Mouse (Mus musculus) retina, postnatal 1 day (tissue): Measurements from ENCODE around the gene Sult3a2.
"Not testable (repeated sequence)": the region's sequence is repeated elsewhere in the genome, so short reads cannot be mapped to it uniquely, and the experiment has no call there.

Experiments
- DNase-seq: peaks from one replicate; pipeline ENCODE4 v3.0.0-alpha.2; 2012

The Sult3a2 gene

DNA sequence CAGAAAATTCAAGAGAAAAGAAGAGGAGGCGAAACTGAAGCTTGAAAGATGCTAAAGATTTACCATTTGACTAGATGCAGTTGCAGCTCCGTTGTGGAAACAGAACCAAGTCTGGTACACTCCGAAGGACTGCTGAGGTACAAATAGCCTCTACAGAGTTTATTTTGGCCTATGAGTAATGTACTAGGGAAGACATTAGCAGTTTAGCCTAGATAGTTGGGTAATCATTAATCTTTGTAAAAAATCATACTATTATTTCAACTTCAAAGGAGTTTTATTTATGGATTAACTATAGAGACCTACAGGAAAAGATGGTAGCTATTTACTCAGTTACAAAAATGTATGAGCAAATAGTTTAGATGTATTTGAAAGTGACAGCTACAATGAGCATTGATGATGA is at the start of gene Sult3a2:
TSS of gene Sult3a2 (minus strand) at position 101 of the 400 bp plus-strand sequence.
- no peak for DNase-seq

DNA sequence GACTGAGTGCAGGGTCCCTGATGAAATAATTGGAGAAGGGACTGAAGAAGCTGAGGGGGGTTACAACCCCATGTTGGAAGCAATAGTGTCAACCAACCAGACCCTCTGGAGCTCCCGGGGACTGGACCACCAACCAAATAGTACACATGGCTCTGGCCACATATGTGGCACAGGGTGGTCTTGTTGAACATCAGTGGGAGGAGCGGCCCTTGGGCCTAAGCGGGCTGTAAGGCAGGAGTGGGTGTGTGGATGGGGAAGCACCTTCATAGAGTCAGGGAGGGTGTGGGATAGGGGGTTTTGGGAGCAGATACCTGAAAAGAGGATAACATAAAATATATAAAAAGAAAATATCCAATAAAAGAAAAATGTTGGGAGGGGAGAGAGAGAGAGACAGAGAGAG is 34.4 kb upstream of the Sult3a2 start:
- no peak for DNase-seq

DNA sequence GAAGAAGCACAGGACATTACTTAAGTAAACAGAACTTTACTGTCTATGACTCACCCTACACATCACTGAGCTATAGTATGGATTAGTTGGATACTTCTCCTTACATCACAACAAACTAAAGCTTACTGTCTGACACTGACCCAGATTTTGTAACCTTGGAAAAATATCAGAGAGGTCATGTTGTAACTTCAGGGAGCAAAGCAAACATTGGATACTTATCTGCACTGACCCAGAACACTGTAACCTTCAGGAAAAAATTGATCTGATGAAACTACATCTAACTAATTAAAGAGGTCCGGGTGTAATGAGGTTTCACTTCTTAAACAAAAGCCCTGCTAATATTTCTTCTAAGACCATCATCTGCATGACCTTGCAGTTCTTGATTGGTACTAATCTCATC is 30.4 kb upstream of the Sult3a2 start:
- DNase-seq = peak; percentile 12

DNA sequence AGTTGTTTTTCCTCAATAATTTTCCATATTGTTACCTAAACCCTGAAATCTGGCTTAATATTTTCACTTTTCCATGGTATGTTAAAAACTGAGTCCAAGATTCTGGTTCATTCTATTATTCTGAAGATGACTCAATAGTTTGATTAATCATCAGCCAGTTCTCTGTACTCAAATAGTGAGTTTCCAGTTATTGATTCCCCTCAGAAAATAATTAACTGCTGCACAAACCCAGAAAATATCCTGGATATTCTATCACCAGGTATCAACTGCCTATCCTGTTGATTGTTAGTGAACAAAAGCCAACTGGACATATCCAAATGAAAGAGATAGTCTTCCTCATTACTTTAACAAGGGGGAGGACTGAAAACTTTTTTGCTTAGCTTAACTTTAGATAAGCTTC is 27.8 kb upstream of the Sult3a2 start:
- DNase-seq = no peak

DNA sequence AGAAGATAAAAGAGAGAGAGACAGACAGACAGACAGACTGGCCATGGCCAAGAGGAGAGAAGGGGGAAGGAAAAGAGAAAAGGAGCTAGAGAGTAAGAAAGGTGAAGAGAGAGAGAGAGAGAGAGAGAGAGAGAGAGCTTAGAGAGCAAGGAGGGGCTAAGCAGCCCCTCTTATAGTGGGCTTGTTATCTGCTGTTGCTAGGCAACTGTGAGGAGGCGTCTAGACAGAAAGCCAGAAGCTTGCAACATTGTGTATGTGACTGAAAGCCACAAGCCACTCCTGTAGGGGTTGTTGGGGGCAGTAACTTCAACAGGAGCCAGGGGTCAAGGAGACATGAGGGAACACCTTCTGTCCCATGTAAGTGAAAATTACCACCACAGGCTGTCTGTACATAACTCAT is 25.3 kb upstream of the Sult3a2 start:
- peak; percentile 2 for DNase-seq

DNA sequence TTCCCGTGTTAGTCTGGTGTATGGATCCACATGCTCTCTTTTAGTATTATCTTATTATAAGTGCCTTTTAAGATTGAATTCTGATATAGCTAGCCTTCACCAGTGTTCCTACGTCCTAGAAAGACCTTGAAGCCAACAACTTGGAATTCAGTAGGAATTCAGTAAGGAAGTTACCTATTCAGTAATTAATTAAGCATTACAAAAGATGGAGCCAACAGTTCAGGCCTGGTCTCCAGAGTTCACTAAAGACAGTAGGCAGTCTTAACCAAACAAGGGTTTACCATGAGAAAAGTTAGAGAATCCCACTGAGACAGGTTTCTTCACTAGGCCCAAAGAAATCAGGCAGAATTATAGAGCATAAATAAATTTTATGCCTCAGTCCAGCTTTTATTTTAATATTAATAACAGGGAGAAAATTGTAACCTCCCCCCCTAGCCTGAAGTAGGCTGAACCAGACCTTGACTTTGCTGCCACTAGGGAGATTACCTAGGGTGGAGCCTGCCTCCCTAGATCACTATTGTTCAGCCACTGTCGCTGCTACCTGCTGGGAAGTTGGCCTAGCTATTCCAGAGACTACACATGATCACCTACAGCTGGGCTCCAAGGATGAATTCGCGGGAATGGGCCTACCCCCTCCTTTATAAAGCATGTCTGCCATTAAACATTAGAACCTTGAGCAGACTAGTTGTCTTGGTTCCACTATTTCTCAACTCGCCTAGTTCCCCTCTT is 10.9 kb upstream of the Sult3a2 start:
- not testable (repeated sequence) for DNase-seq

DNA sequence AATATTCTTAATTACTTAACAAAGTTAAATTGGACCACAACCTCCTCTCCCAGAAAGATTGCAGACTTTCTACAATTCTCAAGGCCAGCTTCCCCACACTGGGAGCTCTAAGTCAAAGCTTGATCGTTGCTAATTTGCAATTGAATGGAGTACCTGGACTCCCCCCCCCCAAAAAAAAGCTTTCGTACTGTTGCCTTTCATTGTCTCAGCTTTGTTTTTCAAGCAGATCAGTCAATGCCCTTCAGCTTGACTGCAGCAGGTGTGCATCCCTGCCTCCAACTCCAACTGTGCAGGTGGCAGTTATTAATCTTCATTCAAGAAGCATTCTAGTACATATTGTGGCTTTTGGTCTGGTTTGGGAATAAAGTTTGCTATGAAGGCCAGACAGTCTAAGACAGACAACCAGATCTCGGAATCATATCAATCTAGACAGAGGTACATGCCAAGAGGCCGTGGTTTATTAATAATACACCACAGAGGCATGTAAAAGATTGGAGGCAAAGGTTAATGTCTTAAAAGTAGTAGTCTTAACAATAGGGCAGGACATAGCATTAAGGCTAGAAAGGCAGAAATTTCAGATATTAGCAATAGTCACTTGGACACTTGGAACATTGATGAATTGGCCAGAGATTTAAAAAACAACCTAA is 9.9 kb upstream of the Sult3a2 start:
- DNase-seq = not testable (repeated sequence)

DNA sequence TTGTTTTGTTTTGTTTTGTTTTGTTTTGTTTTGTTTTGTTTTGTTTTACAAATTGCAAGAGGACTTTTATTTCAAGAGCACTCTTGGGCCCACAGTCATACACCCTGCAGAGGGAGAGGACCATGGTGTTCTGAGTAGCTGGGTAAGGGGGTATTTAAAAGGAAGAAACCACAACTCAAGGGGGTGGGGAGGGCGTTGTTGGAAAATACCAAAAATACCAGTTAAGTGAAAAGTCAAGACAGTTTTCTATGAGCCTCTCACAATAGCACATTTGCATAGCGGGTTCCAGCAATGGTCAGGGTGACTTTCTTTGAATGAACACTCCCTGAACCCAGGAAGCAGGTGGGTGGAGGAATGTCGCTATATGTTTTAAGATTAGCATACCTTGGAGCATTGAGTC is 5.7 kb upstream of the Sult3a2 start:
- DNase-seq = not testable (repeated sequence)

DNA sequence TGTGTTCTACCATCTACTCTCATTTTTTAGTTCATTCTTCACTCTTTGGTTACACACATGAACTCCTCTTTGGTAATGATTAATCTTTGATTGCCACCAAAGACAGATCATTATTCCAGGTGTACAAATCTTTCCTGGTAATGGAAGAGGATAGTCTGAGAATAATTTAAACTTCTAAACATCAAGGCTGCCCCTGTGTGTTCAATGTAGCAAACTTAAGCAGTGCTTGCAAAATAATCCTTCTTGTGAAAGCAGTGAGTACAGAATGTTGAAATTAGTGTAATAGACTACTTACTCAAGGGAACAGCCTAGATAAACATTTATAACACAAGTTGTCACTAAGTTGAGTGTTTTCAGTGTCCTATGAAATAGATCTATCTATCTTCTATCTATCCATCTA is 1.0 kb upstream of the Sult3a2 start:
- DNase-seq = no peak

DNA sequence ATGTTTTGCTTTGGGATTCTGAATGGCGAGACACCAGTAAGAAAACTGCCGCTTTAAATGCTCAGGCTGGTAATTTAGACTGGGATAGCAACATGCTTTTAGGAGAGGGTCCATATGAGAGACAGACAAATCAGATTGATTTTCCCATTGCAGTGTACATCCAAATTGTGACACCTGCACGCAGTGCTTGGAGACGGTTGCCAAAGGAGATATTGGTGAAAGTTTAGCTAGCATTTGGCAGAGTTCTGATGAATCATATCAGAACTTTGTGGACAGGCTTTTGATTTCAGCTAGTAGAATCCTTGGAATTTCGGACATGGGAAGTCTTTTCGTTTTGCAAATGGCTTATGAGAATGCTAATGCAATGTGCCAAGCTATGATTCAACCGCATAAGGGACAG is 51.3 kb downstream of the Sult3a2 start:
- DNase-seq = not testable (repeated sequence)

DNA sequence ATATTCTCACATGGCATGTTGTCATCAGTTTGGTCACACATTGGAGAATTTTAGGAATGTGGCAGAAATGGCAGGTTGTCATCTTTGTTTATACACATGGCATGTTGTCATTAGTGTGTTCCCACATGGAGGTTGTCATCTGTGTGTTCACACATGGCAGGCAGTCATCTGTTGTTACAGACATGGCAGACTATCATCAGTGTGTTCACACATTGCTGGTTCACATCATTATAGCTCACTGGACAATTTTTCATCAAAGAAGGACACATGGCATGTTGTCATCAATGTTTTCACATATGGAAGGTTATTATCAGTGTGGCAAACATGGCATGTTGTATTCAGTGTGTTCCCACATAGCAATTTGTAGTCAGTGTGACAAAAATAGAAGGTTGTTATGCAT is 53.3 kb downstream of the Sult3a2 start:
- no peak for DNase-seq

DNA sequence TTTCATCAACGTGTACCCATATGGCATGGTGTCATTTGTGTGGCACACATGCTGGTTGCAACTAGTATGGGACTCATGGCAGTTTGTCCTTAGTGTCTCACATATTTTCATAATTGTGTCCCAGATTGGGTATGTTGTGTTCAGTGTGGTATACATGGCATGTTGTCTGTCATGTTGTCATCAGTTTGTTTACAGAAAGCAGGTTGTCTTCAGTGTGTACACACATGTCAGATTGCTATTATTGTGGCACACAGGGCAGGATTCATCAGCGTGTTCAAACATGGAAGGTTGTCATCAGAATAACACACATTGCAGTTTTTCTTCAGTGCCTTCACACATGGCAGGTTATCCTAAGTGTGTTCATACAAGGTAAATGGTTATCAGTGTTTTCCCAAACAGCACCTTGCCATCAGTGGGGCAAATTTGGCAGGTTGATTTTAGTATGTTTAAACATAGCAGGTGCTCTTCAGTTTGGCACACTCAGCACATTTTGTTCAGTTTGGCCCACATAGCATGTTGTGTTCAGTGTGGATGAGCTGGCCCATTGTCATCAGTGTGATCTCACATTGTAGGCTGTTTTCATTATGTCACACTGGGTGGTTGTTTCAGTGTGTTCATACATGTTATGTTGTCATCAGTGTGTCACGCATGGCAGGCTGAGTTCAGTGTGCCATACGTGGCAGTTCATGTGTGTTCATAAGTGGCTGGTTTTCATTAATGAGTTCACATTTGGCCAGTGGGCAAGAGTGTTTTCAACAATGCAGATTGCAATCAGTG is 53.9 kb downstream of the Sult3a2 start:
- no peak for DNase-seq

DNA sequence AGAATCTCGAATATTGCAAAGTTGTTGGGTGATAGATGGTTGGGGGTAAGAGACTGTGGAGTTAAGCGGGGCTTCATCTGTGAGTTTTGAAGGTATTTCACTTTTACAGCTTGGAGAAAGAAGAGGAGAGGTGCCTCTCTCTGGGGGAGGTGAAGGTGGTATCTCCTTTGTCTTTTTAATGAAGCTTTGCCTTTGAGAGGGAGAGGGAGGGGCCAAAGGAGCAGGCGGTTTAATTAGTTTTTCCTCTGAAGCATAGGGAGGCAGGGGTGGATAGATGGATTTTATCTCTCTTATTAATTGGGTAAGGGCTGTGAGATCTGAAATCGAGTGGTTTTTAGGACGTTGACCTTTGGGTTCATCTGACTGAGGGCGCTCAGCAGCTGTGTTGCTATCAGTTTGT is 62.7 kb downstream of the Sult3a2 start:
- no peak for DNase-seq

DNA sequence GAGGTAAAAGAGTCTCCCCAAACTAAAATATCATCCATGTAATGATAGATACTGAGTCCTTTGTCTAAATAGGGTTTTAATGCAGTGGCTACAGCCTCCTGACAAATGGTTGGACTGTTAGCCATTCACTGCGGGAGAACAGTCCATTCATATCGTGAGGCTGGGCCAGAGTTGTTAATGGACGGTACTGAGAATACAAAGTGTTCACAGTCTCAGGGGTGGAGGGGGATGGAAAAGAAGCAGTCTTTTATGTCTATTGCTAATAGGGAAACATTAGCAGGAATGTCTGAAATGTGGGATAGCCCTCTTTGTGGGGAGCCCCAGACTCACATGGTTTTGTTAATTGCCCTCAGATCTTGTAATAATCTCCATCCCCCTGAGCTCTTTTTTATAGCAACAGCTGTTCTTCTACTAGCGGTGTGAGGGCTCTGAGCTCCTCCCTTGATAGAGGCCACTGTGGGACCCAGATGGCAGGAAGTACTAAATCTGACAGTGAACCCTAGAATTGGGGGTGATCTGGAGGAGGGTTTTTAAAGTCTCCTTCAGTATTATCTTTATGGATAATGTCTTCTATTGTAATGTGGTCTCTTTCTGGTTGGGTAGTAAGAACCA is 64.6 kb downstream of the Sult3a2 start:
- DNase-seq = no peak
